Mouse (Mus musculus) brain, embryonic 14.5 days (tissue): ENCODE results near the gene Hcfc2.

Experiments
- CTCF ChIP-seq: fragments of 200-500 bp; IDR thresholded peaks from 2 replicates; pipeline ENCODE4 v1.5.1; 2012; ENCODE audit warnings: inconsistent platforms, mild to moderate bottlenecking, moderate library complexity, borderline replicate concordance; ENCODE audit not compliant: insufficient read depth, insufficient read length; ENCODE audit errors: extremely low read depth
- POLR2A ChIP-seq: fragments of 200-500 bp; IDR thresholded peaks from 2 replicates; pipeline ENCODE4 v1.6.1; 2012; ENCODE audit warnings: mild to moderate bottlenecking, inconsistent platforms, borderline replicate concordance; ENCODE audit not compliant: poor library complexity, insufficient read depth, insufficient read length, severe bottlenecking; ENCODE audit errors: extremely low read depth

- TF ChIP-seq POLR2A: no peak
- no peak for TF ChIP-seq CTCF
Measured at GRCm38 (mm10) chr10:82791713-82792112, 95.8 kb downstream of the Hcfc2 start.
